ENCODE assay signal across 23 mouse cellular contexts in genomic region chr5:140816950-140817568, GRCm38 (mm10). TPM values are rescaled to one million over a fixed set of nuclear protein-coding genes. Genes with fewer than 3 reads are reported as not detected.
DNase-seq lines count a peak whose midpoint lies in the region; ATAC-seq and TF ChIP-seq lines count a peak whose summit lies in the region.
"Had no signal": no experiment of that assay in that cellular context is flagged by ENCODE, and none has a peak within 500 bp of the region (broad histone marks: within the 10 kb centered on the region; RNA-seq: fewer than 3 reads in every experiment).

No protein-coding gene starts in this region.

- TF ChIP-seq CTCF in kidney, postnatal 0 days (IDR thresholded peaks at IDR 0.05; ENCODE audit: low read depth): no peak
- TF ChIP-seq CTCF in liver, postnatal 0 days (IDR thresholded peaks at IDR 0.05; ENCODE audit: low read depth): no peak

- DNase-seq in kidney, postnatal 0 days (ENCODE audit: low spot score): no peak
- no peak for DNase-seq in liver, embryonic 11.5 days (ENCODE audit: low spot score)
- DNase-seq in liver, postnatal 0 days: no peak
- DNase-seq in thymus, postnatal 0 days (ENCODE audit: low spot score): no peak
- DNase-seq in gastrocnemius, postnatal 36 days: no peak
- DNase-seq in hindbrain, embryonic 10.5 days (ENCODE audit: low spot score): no peak
- DNase-seq: adrenal gland, postnatal 14 days; cerebellum, adult 9-10 months; heart, postnatal 4 days; layer of hippocampus, postnatal 36 days; lung, postnatal 4 days; right cerebral cortex, postnatal 14 days; thymus, adult 2 months had no signal

- no peaks in the 10 kb centered on the region for H3K36me3 ChIP-seq in kidney, postnatal 0 days (ENCODE audit: insufficient read depth, low read length)
- H3K36me3 ChIP-seq in kidney, embryonic 16.5 days (ENCODE audit: insufficient read depth, low read length): no peaks in the 10 kb centered on the region
- H3K36me3 ChIP-seq in liver, embryonic 11.5 days (ENCODE audit: control insufficient read depth, insufficient read depth, low read length): no peaks in the 10 kb centered on the region
- H3K36me3 ChIP-seq in liver, postnatal 0 days (replicated peaks; ENCODE audit: insufficient read depth, low read length): no peaks in the 10 kb centered on the region
- H3K36me3 ChIP-seq in hindbrain, embryonic 10.5 days: no peaks in the 10 kb centered on the region
- H3K36me3 ChIP-seq: forebrain, embryonic 15.5 days; hindbrain, embryonic 15.5 days; lung, embryonic 15.5 days had no signal

- no peak overlapping the region for H3K4me2 ChIP-seq in kidney, postnatal 0 days (ENCODE audit: low read length)
- no peak overlapping the region for H3K4me2 ChIP-seq in kidney, embryonic 16.5 days (replicated peaks; ENCODE audit: low read depth, low read length)
- no peak overlapping the region for H3K4me2 ChIP-seq in liver, embryonic 11.5 days
- H3K4me2 ChIP-seq in liver, postnatal 0 days (ENCODE audit: low read depth, low read length): no peak overlapping the region
- H3K4me2 ChIP-seq: forebrain, embryonic 15.5 days; hindbrain, embryonic 15.5 days; limb, embryonic 13.5 days; lung, embryonic 15.5 days had no signal

- no peaks in the 10 kb centered on the region for H3K27me3 ChIP-seq in kidney, postnatal 0 days (ENCODE audit: insufficient read depth, low read length)
- no peaks in the 10 kb centered on the region for H3K27me3 ChIP-seq in kidney, embryonic 16.5 days (ENCODE audit: insufficient read depth, low read length)
- no peaks in the 10 kb centered on the region for H3K27me3 ChIP-seq in liver, embryonic 11.5 days (replicated peaks; ENCODE audit: control insufficient read depth, insufficient read depth, low read length)
- H3K27me3 ChIP-seq in liver, postnatal 0 days (ENCODE audit: insufficient read depth, low read length): no peaks in the 10 kb centered on the region
- no peaks in the 10 kb centered on the region for H3K27me3 ChIP-seq in hindbrain, embryonic 10.5 days (ENCODE audit: insufficient read depth, poor library complexity, severe bottlenecking)
- H3K27me3 ChIP-seq: forebrain, embryonic 15.5 days; hindbrain, embryonic 15.5 days; limb, embryonic 13.5 days; lung, embryonic 15.5 days had no signal

- no peak for TF ChIP-seq EP300 in liver, postnatal 0 days (IDR thresholded peaks at IDR 0.05; ENCODE audit: low read depth)

- H3K4me3 ChIP-seq in kidney, postnatal 0 days (replicated peaks; ENCODE audit: low read depth, low read length): no peak overlapping the region
- no peak overlapping the region for H3K4me3 ChIP-seq in kidney, embryonic 16.5 days (ENCODE audit: low read length)
- no peak overlapping the region for H3K4me3 ChIP-seq in brown adipose tissue, adult 24 weeks (ENCODE audit: insufficient read depth, low read depth, low read length)
- no peak overlapping the region for H3K4me3 ChIP-seq in liver, embryonic 11.5 days (ENCODE audit: low read depth, low read length)
- no peak overlapping the region for H3K4me3 ChIP-seq in liver, postnatal 0 days (ENCODE audit: low read depth, low read length)
- H3K4me3 ChIP-seq in hindbrain, embryonic 10.5 days: no peak overlapping the region
- H3K4me3 ChIP-seq: forebrain, embryonic 15.5 days; heart, embryonic 10.5 days; hindbrain, embryonic 15.5 days; limb, embryonic 13.5 days; lung, embryonic 15.5 days; midbrain, embryonic 10.5 days had no signal

- 0 out of 2 replicates have a peak overlapping the region, but pooled peaks have one; percentile 26 for H3K27ac ChIP-seq in kidney, postnatal 0 days
- no peak overlapping the region for H3K27ac ChIP-seq in kidney, embryonic 16.5 days (ENCODE audit: low read length)
- H3K27ac ChIP-seq in brown adipose tissue, adult 24 weeks (replicated peaks; ENCODE audit: low read depth, low read length): 0 out of 2 replicates have a peak overlapping the region, but pooled peaks have one; percentile 6
- H3K27ac ChIP-seq in liver, embryonic 11.5 days (ENCODE audit: low read depth, low read length): no peak overlapping the region
- peak overlapping the region; percentile 45; the same call in 1 of the 2 replicates for H3K27ac ChIP-seq in liver, postnatal 0 days (ENCODE audit: low read depth)
- H3K27ac ChIP-seq in hindbrain, embryonic 10.5 days: no peak overlapping the region
- H3K27ac ChIP-seq: forebrain, embryonic 15.5 days; heart, embryonic 10.5 days; hindbrain, embryonic 15.5 days; limb, embryonic 13.5 days; lung, embryonic 15.5 days; midbrain, embryonic 10.5 days; stomach, postnatal 0 days had no signal

- H3K4me1 ChIP-seq in kidney, postnatal 0 days (replicated peaks; ENCODE audit: insufficient read depth, low read length): peaks cover 40% of the 10 kb centered on the region
- peaks cover 81% of the 10 kb centered on the region for H3K4me1 ChIP-seq in kidney, embryonic 16.5 days (ENCODE audit: insufficient read depth, low read length)
- peaks cover 58% of the 10 kb centered on the region for H3K4me1 ChIP-seq in brown adipose tissue, adult 24 weeks (ENCODE audit: control insufficient read depth, insufficient read depth, insufficient read length, low read length)
- peaks cover 66% of the 10 kb centered on the region for H3K4me1 ChIP-seq in liver, embryonic 11.5 days (replicated peaks; ENCODE audit: control insufficient read depth, insufficient read depth, low read length)
- H3K4me1 ChIP-seq in liver, postnatal 0 days (ENCODE audit: insufficient read depth): peaks cover 72% of the 10 kb centered on the region
- peaks cover 70% of the 10 kb centered on the region for H3K4me1 ChIP-seq in hindbrain, embryonic 10.5 days (replicated peaks)

- ATAC-seq in kidney, postnatal 0 days (replicated peaks; ENCODE audit: low FRiP score, low read depth): 0 out of 2 replicates have a peak, but pooled peaks have one; percentile 46
- no peak for ATAC-seq in kidney, embryonic 16.5 days (ENCODE audit: low FRiP score, low TSS enrichment)
- 0 out of 2 replicates have a peak, but pooled peaks have one; percentile 39 for ATAC-seq in liver, embryonic 11.5 days (replicated peaks; ENCODE audit: low FRiP score)
- no peak for ATAC-seq in liver, postnatal 0 days
- ATAC-seq: forebrain, embryonic 15.5 days; intestine, embryonic 16.5 days had no signal

- H3K9ac ChIP-seq in kidney, postnatal 0 days (ENCODE audit: low read depth, low read length): no peak overlapping the region
- H3K9ac ChIP-seq in kidney, embryonic 16.5 days (replicated peaks; ENCODE audit: low read length): no peak overlapping the region; the same call in 1 of the 2 replicates
- H3K9ac ChIP-seq in liver, embryonic 11.5 days (ENCODE audit: low read depth, low read length): no peak overlapping the region
- no peak overlapping the region for H3K9ac ChIP-seq in liver, postnatal 0 days (replicated peaks)
- H3K9ac ChIP-seq: forebrain, embryonic 15.5 days; hindbrain, embryonic 15.5 days; limb, embryonic 13.5 days; lung, embryonic 15.5 days had no signal

- intact Hi-C loops in gastrocnemius, postnatal 36 days (cut with DNase I): no loop called here

- no peaks in the 10 kb centered on the region for H3K9me3 ChIP-seq in kidney, postnatal 0 days (replicated peaks; ENCODE audit: low read length)
- no peaks in the 10 kb centered on the region for H3K9me3 ChIP-seq in kidney, embryonic 16.5 days (ENCODE audit: low read length)
- no peaks in the 10 kb centered on the region for H3K9me3 ChIP-seq in liver, embryonic 11.5 days (ENCODE audit: control insufficient read depth, low read length)
- H3K9me3 ChIP-seq in liver, postnatal 0 days (ENCODE audit: low read length): no peaks in the 10 kb centered on the region
- no peaks in the 10 kb centered on the region for H3K9me3 ChIP-seq in hindbrain, embryonic 10.5 days
- H3K9me3 ChIP-seq: forebrain, embryonic 15.5 days; heart, embryonic 10.5 days; hindbrain, embryonic 15.5 days; limb, embryonic 13.5 days; lung, embryonic 15.5 days; midbrain, embryonic 10.5 days had no signal

- WGBS in kidney, postnatal 0 days: 78% methylated on average over 6 of the region's 6 CpGs
- WGBS in kidney, embryonic 16.5 days: 75% methylated on average over 6 of the region's 6 CpGs
- WGBS in liver, embryonic 11.5 days: 51% methylated on average over 6 of the region's 6 CpGs
- WGBS in liver, postnatal 0 days (ENCODE audit: insufficient replicate concordance): 58% methylated on average over 6 of the region's 6 CpGs
- WGBS in hindbrain, embryonic 10.5 days: 89% methylated on average over 6 of the region's 6 CpGs

RNA-seq across cellular contexts. Expression of gene Gna12, which starts 13.2 kb away (rescaled TPM):
- 28.1 and 48.8 TPM in 2 replicates for polyA plus RNA-seq in kidney, postnatal 0 days (2015; fragmentation: Nextera tagmentation; extraction: Ambion mirVana)
- polyA plus RNA-seq in kidney, embryonic 16.5 days (2015; fragmentation: Nextera tagmentation; extraction: Ambion mirVana): 9.6 and 10.0 TPM in 2 replicates
- polyA plus RNA-seq in brown adipose tissue, adult 24 weeks (2012; ENCODE audit: insufficient read depth, insufficient read length, missing spikeins): 44.5 and 61.4 TPM in 2 replicates
- polyA plus RNA-seq in liver, embryonic 11.5 days (2014; fragmentation: Nextera tagmentation; extraction: Ambion mirVana): 25.1 and 31.1 TPM in 2 replicates
- polyA plus RNA-seq in liver, postnatal 0 days (2015; fragmentation: Nextera tagmentation; extraction: Ambion mirVana): 12.7 and 14.5 TPM in 2 replicates
- polyA plus RNA-seq in thymus, postnatal 0 days (2015; fragmentation: Nextera tagmentation; extraction: Ambion mirVana): 13.1 and 16.3 TPM in 2 replicates
- total RNA-seq in gastrocnemius, postnatal 36 days (2021): 10 to 100 TPM; 23.1 to 26.4 TPM
- 9.9 and 11.3 TPM in 2 replicates for polyA plus RNA-seq in hindbrain, embryonic 10.5 days (2016; fragmentation: Nextera tagmentation; extraction: Ambion mirVana)

Comparison
In these comparisons a context has a peak if more than half of its experiments do, and no peak if none do; other contexts are left out.
1. ATAC-seq: peak in kidney, postnatal 0 days (single experiment) and liver, embryonic 11.5 days (single experiment); none in kidney, embryonic 16.5 days (single experiment) and liver, postnatal 0 days (single experiment).
2. H3K27ac ChIP-seq: peak in kidney, postnatal 0 days (single experiment), brown adipose tissue, adult 24 weeks (single experiment) and liver, postnatal 0 days (single experiment); none in kidney, embryonic 16.5 days (single experiment), liver, embryonic 11.5 days (single experiment) and hindbrain, embryonic 10.5 days (single experiment).